Mouse (Mus musculus) liver, embryonic 14.5 days (tissue): ENCODE data around the gene Surf6. TPM values are rescaled to one million over a fixed set of nuclear protein-coding genes. Genes with fewer than 3 reads are reported as not detected.
"Not testable (repeated sequence)": the region's sequence is repeated elsewhere in the genome, so short reads cannot be mapped to it uniquely, and the experiment has no call there.

Experiments used
- ATAC-seq: fragments of 200-750 bp; cut with Nextera tagmentation; 2 replicates; pipeline ENCODE4 v1.8.0; 2017; ENCODE audit warnings: moderate number of reproducible peaks, mild to moderate bottlenecking, moderate library complexity; ENCODE audit not compliant: insufficient read depth
- DNase-seq, 3 experiments: peaks; one replicate each; pipeline ENCODE4 v3.0.0-alpha.2; 2012 to 2013; ENCODE audit warnings: low read depth in 3 of 3, low spot score in 3 of 3
- H3K27ac ChIP-seq: fragments of 300-500 bp; sonication (generic); 2 replicates; pipeline ENCODE4 v1.5.1; 2014; ENCODE audit warnings: moderate library complexity, mild to moderate bottlenecking, control low read depth, inconsistent platforms
- H3K27me3 ChIP-seq: fragments of 300-500 bp; sonication (generic); 2 replicates; pipeline ENCODE4 v1.6.1; 2014; ENCODE audit warnings: mild to moderate bottlenecking, low read length, moderate library complexity; ENCODE audit not compliant: control insufficient read depth, insufficient read depth
- H3K36me3 ChIP-seq: fragments of 300-500 bp; sonication (generic); replicated peaks from 2 replicates; pipeline ENCODE4 v1.6.1; 2014; ENCODE audit warnings: low read depth; ENCODE audit not compliant: control insufficient read depth, insufficient read depth
- H3K4me1 ChIP-seq, 2 experiments: fragments of 200-500 bp in 1 of 2; fragments of 300-500 bp in 1 of 2; sonication (generic) in 1 of 2; replicated peaks; 2 replicates each; pipeline ENCODE4 v1.6.1; 2012 to 2014; ENCODE audit warnings: antibody characterized with exemption in 1 of 2, inconsistent platforms in 1 of 2, low read length in 1 of 2; ENCODE audit not compliant: control insufficient read depth in 2 of 2, insufficient read depth in 2 of 2
- H3K4me2 ChIP-seq: fragments of 300-500 bp; sonication (generic); 2 replicates; pipeline ENCODE4 v1.6.1; 2014; ENCODE audit warnings: low read depth, mild to moderate bottlenecking, control low read depth, moderate library complexity
- H3K4me3 ChIP-seq, 2 experiments: fragments of 200-500 bp in 1 of 2; fragments of 300-500 bp in 1 of 2; sonication (generic) in 1 of 2; 2 replicates each; pipeline ENCODE4 v1.5.1; 2012 to 2014; ENCODE audit warnings: low read depth in 2 of 2, low read length in 2 of 2, mild to moderate bottlenecking in 2 of 2, control low read depth in 1 of 2, inconsistent platforms in 1 of 2, moderate library complexity in 1 of 2; ENCODE audit not compliant: insufficient read depth in 1 of 2
- H3K9ac ChIP-seq: fragments of 300-500 bp; sonication (generic); replicated peaks from 2 replicates; pipeline ENCODE4 v1.6.1; 2014; ENCODE audit warnings: mild to moderate bottlenecking, control low read depth, moderate library complexity
- H3K9me3 ChIP-seq: fragments of 300-500 bp; sonication (generic); 2 replicates; pipeline ENCODE4 v1.6.1; 2016; ENCODE audit warnings: low read length, mixed read lengths; ENCODE audit not compliant: control insufficient read depth
- CTCF ChIP-seq: IDR thresholded peaks from 2 replicates; pipeline ENCODE4 v1.5.1; 2016; ENCODE audit warnings: antibody characterized with exemption, low read depth, control low read depth
- EP300 ChIP-seq: IDR thresholded peaks from 2 replicates; pipeline ENCODE4 v1.6.1; 2016; ENCODE audit warnings: antibody characterized with exemption, low read depth
- WGBS: fragments of 180-500 bp; shearing (Covaris S2); extraction: QIAGEN DNeasy Blood & Tissue Kit; methylation state at CpG from one replicate; pipeline ENCODE4 v1.1.7; 2014; ENCODE audit not compliant: insufficient replicate concordance; 5-methylcytosine and 5-hydroxymethylcytosine counted together
- polyA plus RNA-seq, 2 experiments: library from polyadenylated mRNA; depleted of rRNA in 1 of 2; stranded (reverse) in 1 of 2; unstranded in 1 of 2; fragments of >200 nt; fragmentation: Nextera tagmentation in 1 of 2; extraction: Ambion mirVana in 1 of 2; gene quantifications; 2 replicates each; pipeline versions ENCODE4 v1.2.1 to v1.2.3; 2012 to 2014

The Surf6 gene
- polyA plus RNA-seq, 2 experiments = 6.3 to 10.6 TPM

GRCm38 (mm10) chr2:26901834-26902400 is 762 bp downstream of the Surf6 start:
- Histone ChIP-seq H3K4me3 (peak overlapping the region; percentile 85 to 91), H3K9me3 (no peaks in the 10 kb centered on the region), H3K9ac (peak overlapping the region; percentile 74), H3K36me3 (peaks cover 36% of the 10 kb centered on the region), H3K4me1 (peaks cover 4 to 15% of the 10 kb centered on the region in 2 experiments), H3K27ac (peak overlapping the region; percentile 46; the same call in 1 of the 2 replicates), H3K4me2 (peak overlapping the region; percentile 89), H3K27me3 (no peaks in the 10 kb centered on the region)
- DNase-seq (no peak), ATAC-seq (no peak)
- no peak for TF ChIP-seq EP300
- TF ChIP-seq CTCF = no peak
- 3% methylated on average over 7 of the region's 7 CpGs for WGBS

- TF ChIP-seq EP300 (no peak), CTCF (no peak)
- DNase-seq = no peak
- H3K27ac ChIP-seq = no peak overlapping the region
- no peak overlapping the region for H3K9ac ChIP-seq
- H3K4me1 ChIP-seq = peaks cover 4 to 15% of the 10 kb centered on the region in 2 experiments
- no peaks in the 10 kb centered on the region for H3K9me3 ChIP-seq
- H3K4me3 ChIP-seq = no peak overlapping the region
- H3K27me3 ChIP-seq = no peaks in the 10 kb centered on the region
- peaks cover 25% of the 10 kb centered on the region for H3K36me3 ChIP-seq
- no peak overlapping the region for H3K4me2 ChIP-seq
- no peak for ATAC-seq
- 25% methylated on average over 1 of the region's 1 CpGs for WGBS
Observed at GRCm38 (mm10) chr2:26900731-26901130, 1.9 kb downstream of the Surf6 start.

- H3K27me3 ChIP-seq = no peaks in the 10 kb centered on the region
- TF ChIP-seq CTCF = no peak
- TF ChIP-seq EP300 = no peak
- peaks cover 0 to under 1% of the 10 kb centered on the region in 2 experiments; a peak in 1 of 4 replicates for H3K4me1 ChIP-seq
- no peak overlapping the region for H3K9ac ChIP-seq
- H3K4me3 ChIP-seq = no peak overlapping the region
- DNase-seq = no peak
- H3K36me3 ChIP-seq = peaks cover 50% of the 10 kb centered on the region
- ATAC-seq = no peak
- H3K9me3 ChIP-seq = no peaks in the 10 kb centered on the region
- H3K27ac ChIP-seq = no peak overlapping the region
- H3K4me2 ChIP-seq = no peak overlapping the region
- 66% methylated on average over 4 of the region's 4 CpGs for WGBS
Observed at GRCm38 (mm10) chr2:26895898-26896297, 6.8 kb downstream of the Surf6 start.

GRCm38 (mm10) chr2:26886170-26886569 is 16.5 kb downstream of the Surf6 start:
- 61% methylated on average over 4 of the region's 4 CpGs for WGBS
- not testable (repeated sequence) for H3K4me3 ChIP-seq, H3K27me3 ChIP-seq, H3K9me3 ChIP-seq, H3K4me1 ChIP-seq, H3K36me3 ChIP-seq, H3K4me2 ChIP-seq, ATAC-seq, H3K9ac ChIP-seq, DNase-seq, H3K27ac ChIP-seq

- ATAC-seq, H3K4me1 ChIP-seq, H3K4me2 ChIP-seq, H3K27ac ChIP-seq, H3K27me3 ChIP-seq, H3K4me3 ChIP-seq, H3K36me3 ChIP-seq, DNase-seq, H3K9me3 ChIP-seq, H3K9ac ChIP-seq: not testable (repeated sequence)
- WGBS = 72% methylated on average over 2 of the region's 2 CpGs
Observed at GRCm38 (mm10) chr2:26885541-26885940, 17.1 kb downstream of the Surf6 start.
